Mouse (Mus musculus) fibroblast of lung, adult 2 months (primary cell): ENCODE results near the gene Ccdc191.
A peak's percentile ranks its signal among the peaks of the same experiment; 100 is the strongest.

Source experiments
- DNase-seq: peaks from one replicate; pipeline ENCODE4 v3.0.0-alpha.2; 2011; ENCODE audit warnings: low read depth

Gene Ccdc191

DNA sequence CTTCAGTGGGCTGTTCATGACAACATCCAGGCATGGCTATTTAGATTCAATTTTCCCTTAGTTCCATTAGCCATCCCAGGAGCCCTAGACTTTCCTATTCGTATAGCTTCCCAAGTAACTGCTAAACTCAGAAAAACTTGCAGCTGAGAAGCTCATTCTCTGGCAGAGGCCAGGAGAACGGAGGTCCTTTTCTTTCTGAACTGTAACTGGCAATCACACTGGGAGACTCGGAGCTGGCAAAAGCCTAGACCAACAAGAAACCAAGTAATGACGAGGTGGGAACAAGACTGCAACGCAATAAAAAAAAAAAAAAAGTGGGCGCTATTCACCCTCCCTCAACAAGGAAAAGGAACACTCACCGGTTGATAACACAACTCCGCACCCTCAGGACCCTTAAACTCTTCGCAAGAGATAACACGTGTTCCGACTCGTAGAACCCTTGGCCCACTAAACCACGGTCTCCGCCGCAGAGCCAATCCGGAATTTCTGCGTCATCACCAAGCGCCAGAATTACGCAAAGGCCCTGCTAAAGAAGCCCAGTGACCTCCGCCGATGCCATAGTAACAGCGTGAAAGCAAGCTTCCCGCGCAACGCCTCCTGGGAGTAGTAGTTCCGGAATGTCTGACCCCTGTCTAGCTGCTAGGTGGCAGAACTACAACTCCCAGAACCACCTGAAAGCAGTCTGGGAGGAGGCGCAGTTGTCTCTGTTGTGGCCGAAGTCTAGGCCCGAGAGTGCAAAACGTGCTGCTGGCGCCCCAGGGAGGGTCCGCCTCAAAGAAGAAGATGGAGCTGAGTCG, at the start of gene Ccdc191:
Ccdc191 (plus strand) TSS at position 593 of the 797 bp plus-strand sequence.
- peak; percentile 100 for DNase-seq

DNA sequence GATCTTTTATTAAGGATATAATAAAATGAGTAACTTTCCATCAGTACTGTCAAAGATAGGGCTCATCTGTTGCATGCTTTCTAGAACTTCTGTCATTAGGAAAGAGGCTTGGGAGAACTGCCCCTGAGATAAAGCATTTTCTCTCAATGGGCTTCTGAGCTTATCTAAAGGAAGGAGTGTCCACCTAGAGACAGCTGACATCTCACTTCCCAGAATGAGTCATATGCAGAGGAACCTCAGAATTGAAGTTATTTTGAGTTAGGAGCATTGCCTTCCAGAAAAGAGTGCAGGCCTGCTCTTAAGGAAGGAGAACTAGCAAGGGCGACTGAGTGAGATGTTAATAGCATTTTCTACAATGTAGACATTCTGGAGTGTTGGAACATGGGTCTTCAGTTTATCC, 48.4 kb upstream of the Ccdc191 start:
- DNase-seq = no peak

DNA sequence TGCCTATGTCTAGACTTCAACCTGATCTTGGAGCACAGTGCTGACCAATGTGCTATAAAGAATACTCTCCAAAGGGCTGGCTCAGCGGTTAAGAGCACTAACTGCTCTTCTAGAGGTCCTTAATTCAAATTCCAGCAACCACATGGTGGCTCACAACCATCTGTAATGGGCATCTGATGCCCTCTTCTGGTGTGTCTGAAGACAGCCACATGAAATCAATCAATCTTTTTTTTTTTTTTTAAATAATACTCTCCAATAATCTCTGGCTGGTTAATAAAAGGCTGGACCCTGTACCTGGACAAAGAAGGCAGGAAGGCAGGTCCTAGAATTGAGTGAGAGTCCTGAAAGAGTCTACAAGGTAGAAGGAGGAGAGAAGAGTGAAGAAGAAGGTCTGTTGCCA, 39.8 kb upstream of the Ccdc191 start:
- DNase-seq = no peak

DNA sequence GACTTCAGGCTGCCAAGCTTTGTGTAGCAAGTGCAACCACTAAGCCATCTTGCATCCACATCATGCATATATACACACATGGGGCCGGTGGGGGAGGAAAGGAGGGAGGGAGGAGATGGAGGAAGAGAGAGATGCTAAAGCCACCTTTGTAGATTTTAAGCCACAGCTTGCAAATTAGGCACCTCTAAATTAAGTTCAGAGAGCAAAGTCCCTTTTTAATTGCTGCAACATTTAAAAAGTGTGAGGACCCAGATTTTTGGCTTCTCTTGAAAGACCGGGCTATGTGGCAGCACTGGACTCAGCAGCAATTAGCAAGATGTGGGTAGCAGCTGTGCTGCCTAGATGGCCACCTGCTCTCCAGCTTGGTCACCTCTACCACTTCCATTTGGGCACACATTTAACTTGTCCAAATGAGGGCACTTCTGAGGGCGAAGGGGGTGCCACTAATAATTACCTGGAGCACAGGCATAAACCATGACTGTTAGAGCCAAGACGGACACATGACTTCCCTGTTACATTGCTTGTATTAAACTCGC, 30.6 kb upstream of the Ccdc191 start:
- no peak for DNase-seq

DNA sequence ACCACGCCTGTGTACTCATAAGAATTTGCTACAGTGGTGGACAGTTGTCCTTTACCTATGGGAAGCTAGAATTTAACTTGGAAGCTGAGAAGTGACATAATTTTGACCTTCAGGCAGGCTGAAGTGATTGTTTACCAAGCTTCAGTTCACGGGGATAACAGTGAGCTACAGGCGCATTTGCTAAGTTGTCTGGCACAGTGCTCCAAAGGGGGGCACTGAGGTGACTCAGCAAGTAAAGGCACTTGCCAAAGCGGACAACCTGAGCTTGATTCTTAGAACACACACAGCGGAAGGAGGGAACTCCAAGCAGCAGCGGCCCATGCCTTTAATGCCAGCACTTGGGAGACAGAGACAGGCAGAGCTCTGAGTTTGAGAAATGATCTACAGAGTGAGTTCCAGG, 29.0 kb upstream of the Ccdc191 start:
- no peak for DNase-seq

DNA sequence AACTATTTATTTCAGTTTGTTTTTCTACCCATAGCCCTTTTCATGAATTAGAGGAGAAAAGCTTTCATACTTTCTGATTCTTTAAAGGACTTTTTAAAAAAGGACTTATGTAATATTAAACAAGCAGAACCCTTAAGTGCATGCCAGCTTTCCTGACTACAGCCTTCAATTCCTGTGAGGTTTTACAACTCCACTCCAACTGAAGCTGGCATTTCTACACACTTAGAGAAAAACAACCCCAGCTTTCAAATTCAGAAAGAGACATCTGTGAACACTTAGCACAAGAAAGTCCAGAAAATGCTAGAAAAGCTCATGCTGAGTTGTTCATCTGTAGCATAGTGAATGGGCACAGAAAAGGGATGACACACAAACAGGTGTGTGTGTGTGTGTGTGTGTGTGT, 19.8 kb upstream of the Ccdc191 start:
- peak; percentile 49 for DNase-seq

DNA sequence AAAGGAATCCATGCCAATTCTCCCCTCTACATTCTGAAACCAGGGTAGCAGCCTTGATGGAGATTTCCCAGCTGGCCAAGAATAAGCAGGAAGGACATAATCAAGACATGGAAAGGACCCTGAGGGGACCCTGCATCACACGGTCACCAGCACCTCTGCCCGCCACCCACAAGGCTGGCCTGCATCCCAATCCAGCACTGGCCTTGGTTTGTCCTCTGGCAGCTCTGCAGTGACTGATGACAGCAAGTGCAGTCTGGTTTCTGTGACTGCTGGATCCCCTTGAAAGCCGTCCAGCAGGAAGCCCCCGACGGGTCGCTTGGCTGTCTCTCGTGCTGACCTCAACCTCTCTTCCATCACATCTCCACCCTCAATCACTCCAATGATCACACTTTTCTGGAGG, 18.2 kb upstream of the Ccdc191 start:
- DNase-seq = no peak

DNA sequence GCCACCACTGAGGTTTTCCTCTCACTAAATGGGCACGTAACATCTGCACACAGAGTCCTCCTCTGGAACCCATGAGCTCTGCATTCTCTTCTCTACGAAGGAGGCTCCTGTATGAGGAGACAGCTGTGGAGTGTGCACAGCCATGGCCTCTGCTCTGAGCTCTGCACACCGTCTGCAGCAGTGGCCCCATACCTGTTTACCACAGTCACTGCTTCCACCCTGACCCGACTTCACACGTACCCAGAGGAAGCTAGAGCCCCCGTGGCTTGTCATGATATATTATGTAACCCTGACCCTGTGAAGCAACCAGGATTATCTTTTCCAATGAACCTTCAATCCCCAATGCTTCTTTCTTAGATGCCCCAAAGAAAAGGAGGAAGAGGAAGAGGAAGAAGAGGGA, 9.8 kb upstream of the Ccdc191 start:
- DNase-seq = no peak

DNA sequence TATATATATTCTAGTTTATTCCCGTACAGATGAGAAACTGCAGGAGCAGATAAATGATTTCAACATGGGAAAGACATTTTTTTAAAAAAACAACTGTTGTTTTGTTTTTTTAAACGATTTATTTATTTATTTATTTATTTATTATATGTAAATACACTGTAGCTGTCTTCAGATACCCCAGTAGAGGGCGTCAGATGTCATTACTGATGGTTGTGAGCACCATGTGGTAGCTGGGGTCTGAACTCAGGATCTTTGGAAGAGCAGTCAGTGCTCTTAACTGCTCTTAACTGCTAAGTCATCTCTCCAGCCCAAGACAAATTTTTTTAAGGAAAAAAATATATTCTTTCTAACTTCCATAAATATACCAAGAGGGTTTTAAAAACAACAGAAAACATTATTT, 8.0 kb upstream of the Ccdc191 start:
- DNase-seq = no peak

DNA sequence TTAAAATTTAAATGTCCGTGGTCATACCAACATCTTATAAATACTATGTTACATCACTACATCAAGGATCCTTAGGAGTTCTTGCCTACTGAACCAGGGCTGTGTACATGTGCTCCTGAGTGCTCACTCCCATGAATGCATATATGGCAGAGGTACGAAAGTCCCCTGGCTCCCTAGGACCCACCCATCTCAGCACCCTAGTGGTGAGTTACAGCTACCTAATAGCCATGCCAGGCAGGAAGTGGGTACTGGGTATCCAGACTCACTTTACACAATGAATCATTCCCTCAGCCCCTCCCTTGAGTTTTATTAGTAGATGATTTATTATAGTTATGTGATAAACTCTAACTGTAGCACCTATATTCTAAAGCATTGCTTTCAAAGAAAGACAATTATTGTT, 7.3 kb upstream of the Ccdc191 start:
- DNase-seq = no peak

DNA sequence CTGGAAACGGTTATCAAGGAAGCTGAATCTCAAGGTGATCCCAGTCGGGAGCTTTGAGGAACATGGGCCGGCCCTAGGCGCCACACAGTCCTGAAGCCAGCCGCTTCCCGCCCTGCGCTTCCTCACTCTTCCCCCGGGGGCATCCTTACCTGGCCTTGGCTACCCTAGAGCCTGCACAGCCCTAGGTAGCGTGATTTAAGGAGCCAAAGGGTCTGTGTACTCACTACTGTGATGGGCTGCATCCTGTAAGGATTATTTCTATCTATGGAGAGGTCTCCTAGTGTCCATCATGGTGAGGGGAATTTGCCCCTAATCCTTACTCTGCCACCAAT, 371 bp downstream of the Ccdc191 start:
- DNase-seq = no peak

DNA sequence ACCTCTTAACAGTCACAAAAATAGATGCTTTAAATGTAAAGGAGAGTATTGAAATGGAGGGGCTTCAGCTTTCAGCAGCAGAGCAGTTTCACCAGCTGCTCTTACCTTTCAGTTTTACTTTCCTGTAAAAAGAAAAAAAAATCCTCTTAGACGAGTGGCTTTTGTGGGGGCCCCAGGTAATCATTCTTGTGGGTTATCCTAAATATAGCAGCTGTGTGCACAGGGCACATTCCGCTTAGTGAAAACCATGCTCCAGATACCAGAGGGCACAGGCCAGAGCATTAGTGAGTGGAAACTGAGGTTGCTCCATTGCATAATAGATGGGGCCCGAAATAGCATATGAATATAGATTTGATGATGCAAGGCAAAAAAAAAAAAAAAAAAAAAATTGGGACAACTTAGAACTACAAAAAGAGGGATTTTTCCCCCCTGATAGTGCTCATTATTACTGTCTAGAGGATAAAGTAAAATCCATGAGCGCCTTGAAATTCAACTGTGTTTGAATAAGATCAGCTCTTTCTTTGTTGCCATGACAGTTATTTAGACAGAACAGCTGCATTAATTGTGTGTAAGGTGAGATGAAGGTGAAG, 1.2 kb downstream of the Ccdc191 start:
- DNase-seq = no peak

DNA sequence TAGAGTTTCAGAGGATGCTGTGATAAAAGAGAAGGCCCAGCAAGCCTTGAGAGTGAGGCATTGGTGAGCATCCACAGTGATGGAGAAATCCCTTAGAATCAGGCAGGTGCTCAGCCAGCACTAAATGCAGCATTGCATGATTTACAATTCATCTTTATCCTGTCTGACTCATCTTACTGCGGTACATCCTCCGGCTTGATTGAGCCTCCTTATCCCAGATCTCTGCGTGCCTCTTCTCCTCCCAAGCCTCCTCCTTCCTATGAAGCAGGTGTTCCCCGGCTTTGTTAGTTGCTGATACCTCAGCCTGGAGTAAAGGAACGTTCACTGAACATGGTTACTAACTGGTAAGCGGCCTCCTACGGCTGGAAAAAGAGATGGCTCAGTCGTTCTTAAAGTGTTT, 4.9 kb downstream of the Ccdc191 start:
- DNase-seq = no peak

DNA sequence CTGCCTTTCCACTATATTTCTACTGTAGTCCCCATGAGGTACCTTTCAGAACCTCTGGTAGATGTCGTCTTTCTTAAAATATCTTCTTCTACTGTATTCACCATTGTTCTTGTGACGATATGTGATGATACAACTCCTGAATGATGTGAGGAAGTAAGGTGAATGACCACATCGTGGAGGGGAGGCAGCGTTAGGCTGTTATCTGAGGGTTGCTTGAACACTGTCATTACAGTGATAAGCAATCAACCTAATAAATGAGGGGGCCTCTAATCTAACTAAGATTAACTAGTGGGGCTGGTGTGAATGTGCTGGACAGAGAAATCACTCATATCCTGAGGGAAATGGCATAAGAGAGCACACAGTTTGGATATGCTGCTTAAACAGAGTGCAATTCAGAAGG, 10.5 kb downstream of the Ccdc191 start:
- no peak for DNase-seq

DNA sequence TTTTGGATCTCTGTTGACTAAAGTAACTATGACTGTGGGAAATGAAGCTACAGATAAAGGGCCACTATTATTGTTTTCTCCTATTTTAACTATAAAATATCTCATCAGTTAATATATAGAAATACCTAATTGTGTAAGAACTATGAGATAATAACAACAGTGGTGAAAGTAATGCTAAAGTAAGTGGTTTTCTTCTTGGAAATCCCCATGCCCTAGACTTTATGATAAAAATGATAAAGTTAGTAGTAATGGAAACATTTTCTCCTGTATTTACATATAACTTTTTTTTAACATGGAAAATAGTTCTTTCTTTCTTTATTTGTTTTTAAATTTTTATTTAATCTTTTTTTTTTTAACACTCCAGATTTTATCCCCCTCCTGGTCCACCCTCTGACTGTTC, 11.0 kb downstream of the Ccdc191 start:
- no peak for DNase-seq

DNA sequence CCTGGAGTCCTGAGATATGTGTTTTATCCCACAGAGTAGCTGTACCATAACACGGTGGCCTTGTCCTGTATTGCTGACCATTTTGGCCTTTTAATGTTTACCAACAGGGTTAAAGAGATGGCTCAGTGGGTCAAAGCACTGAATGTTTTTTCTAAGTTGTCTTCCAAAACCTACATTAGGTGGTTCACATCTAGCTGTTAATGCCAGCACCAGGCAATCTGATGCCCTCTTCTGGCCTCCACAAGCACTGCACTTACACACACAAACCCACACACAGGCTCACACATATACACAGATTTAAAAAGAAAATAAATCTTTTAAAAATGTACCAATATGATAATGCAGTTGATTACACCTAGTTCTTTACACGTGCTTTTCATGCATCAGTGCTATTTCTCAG, 19.3 kb downstream of the Ccdc191 start:
- DNase-seq = no peak

DNA sequence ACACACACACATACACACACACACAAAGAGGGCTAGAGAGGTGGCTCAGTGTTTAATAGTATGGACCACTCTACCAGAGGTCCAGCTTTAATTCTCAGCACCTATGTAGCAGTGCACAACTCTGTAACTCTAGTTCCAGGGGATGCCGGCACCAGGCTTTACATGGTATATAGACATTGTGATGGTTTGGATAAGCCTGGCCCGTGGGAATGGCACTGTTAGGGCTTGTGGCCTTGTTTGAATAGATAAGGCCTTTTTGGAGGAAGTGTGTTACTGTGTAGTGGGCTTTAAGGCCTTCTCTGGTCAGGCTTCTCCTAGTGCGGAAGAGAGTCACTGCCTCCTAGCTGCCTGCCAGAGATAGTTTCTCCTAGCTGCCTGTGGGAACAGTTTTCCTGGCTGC, 29.3 kb downstream of the Ccdc191 start:
- no peak for DNase-seq

DNA sequence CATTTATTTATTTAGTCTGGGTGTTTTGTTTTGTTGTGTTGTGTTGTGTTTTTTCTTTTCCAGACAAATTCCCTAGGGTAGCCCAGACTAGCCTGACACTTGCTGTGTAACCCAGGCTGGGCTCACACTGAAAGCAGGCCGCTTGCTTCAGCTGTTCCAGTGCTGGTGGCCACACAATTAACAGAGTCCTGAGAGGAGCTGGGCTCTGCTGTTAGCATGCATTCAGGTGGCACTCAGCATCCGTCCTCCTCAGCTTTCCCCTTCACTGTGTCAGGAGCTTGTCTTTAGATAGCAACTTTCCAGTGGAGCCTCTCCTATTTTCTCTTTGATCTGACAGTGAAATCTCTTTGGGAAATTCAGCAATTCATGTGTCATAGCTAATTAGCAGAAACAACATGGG, 32.4 kb downstream of the Ccdc191 start:
- no peak for DNase-seq

DNA sequence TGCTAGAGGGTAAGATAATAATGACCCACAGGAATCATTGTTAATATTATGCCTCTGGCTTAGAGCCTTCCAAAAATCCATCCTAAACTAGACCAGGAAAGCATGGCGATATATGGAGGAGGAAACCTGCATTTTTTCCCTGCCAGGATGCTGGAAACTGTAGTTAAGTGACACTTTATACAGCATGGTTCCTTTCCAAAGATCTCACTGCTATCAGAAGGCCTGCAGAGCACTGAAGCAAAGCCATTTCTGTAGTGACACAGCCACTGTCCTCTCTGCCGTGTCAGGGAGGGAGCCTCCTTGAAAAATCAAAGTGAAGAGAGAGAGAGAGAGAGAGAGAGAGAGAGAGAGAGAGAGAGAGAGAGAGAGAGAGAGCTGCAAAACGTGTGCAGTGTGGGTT, 33.0 kb downstream of the Ccdc191 start:
- DNase-seq = no peak

DNA sequence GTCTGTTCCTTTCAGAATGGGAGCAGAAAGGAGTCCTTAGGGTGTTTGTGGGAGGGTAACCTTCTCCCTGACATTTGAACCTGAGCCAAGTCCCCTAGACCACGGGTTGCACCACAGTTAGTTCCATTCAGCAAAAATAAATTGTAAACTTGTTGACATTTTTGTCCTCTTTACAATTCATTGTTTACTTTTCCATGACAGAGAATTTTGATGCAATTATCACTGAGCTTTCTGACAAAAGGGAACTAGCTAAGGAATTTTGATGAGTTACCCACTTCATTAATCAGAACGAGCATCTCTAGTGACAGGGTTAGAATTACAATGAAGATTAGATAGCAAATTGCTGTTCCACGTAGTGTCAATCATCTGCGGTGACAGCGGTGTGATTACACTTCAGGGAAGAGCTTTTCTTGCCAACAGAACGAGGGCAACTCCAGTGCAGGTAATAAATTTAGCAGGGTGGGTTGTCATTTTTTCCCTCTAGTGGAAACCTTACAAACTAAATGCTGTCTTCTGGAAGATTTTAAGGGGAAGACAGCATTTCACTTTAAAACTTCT, 35.5 kb downstream of the Ccdc191 start:
- DNase-seq = no peak

DNA sequence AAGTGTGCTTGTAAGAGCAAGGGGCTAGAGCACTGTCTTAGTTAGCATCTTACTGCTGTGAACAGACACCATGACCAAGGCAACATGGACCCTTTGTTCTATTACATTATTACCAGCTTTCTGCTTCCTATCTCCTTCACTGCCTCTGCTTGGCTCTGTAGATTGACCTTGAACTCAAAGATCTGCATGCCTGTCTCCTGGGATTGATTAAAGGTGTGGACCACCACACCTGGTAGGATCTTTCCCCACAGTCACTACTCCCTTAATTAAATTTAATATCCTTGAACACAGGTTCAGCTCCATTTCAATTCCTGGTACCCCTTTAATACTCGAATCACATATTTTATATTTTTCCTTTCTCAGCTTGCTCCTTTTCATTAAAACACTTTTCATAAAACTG, 36.2 kb downstream of the Ccdc191 start:
- no peak for DNase-seq

DNA sequence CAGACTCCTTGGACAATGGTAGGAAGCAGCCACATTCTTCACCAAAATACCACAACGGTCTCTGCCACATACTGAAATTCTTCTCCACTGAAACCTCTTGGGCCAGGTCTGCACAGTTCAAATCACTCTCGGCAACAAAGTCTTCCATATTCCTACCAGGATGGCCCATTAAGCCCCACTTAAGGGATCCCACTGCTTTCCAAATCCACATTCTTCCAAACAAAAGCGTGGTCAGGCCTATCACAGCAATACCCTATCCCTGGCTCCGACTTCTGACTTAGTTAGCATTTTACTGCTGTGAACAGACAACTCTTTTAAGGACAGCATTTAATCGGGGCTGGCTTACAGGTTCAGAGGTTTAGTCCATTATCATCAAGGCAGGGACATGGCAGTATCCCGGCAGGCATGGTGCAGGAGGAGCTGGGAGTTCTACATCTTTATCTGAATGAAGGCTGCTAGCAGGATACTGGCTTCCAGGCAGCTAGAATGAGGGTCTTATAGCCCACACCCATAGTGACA, 36.8 kb downstream of the Ccdc191 start, which contains the start of gene Qtrt2:
Qtrt2 (minus strand) TSS at position 469 of the 519 bp plus-strand sequence.
- DNase-seq = no peak

DNA sequence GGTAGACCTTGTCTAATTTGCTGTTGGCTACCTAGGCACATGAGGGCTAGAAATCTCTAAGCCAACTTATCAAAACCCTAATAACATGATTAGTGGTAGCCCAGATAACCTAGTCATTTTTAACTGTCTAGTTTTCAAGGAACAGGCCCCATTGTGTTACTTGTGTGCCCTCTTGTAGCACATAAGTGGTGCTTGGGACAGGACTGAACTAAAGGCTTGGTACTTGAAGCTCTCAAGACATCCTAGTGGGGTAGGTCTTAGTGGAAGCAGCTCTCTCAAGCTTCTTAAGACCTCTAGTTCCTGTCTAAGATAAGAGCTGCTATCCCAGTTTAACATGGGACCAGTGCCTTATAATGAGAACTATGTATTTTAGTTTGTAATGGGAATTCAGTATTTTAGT, 41.0 kb downstream of the Ccdc191 start:
- no peak for DNase-seq
